Mouse (Mus musculus) B cell, adult (primary cell): ENCODE results near the gene Nwd2. TPM values are rescaled to one million over a fixed set of nuclear protein-coding genes. Genes with fewer than 3 reads are reported as not detected.

Experiments used
- total RNA-seq: library from RNA; stranded (reverse); gene quantifications from 4 replicates; pipeline ENCODE4 v1.2.4, GENCODE M21; 2023; ENCODE audit not compliant: inconsistent age

Gene Nwd2
- not detected in 4 replicates for total RNA-seq

GRCm38 (mm10) chr5:63649070-63649532, at the start of gene Nwd2:
Nwd2 (plus strand) TSS chr5:63649102.

DNA sequence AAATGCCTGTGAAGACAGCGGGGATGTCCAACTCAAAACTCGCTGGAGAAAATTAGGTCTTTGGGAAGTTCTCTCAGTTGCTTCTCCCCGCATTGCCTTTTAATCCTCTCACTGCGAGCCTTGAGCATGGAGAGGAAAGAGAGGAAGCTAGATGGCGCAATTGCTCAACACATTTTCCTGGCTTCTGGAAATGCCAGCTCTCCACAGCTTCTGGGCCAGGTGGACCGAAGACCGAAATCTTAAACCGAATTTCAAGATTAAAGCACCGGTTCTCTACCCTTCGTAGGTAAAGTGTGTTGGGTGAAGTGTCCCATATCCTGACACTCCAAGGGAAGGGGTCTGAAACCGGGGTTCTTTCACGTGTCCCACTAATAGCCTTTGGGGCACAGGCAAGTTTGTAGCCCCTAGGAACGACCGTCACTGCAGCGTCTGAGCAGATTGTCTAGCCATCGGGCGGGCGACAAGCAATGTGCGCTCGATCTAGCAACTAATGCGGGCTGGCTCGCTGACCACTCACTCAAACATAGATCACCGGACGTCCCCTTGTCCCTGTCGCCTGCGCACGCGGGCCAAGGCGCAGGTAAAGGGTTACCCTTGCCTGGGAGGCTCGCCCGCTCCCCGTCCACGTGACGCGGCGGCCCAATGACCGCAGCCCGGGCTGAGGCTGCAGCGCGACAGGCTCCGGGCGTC, 163.1 kb downstream of the Nwd2 start, which contains the start of gene 0610040J01Rik:
TSS of gene 0610040J01Rik (plus strand) at position 545 of the 690 bp plus-strand sequence.

Other genes with a start within 250 kb of the Nwd2 start
- 0.32 to 0.33 TPM in 2 of 4 replicates, not detected in the others for gene 0610040J01Rik, start 163.3 kb downstream of the Nwd2 start, total RNA-seq